Mouse (Mus musculus) embryonic facial prominence, embryonic 12.5 days (tissue): ENCODE results near the gene Srsf5. TPM values are rescaled to one million over a fixed set of nuclear protein-coding genes. Genes with fewer than 3 reads are reported as not detected.
"Not testable (repeated sequence)": the region's sequence is repeated elsewhere in the genome, so short reads cannot be mapped to it uniquely, and the experiment has no call there.

Experiments
- ATAC-seq: fragments of 200-750 bp; cut with Nextera tagmentation; 2 replicates; pipeline ENCODE4 v1.8.0; 2017; ENCODE audit not compliant: insufficient number of reproducible peaks, insufficient read depth, low FRiP score, low TSS enrichment
- H3K27ac ChIP-seq: fragments of 300-500 bp; sonication (generic); 2 replicates; pipeline ENCODE4 v1.5.1; 2016; ENCODE audit warnings: mild to moderate bottlenecking
- H3K27me3 ChIP-seq: fragments of 300-500 bp; sonication (generic); 2 replicates; pipeline ENCODE4 v1.6.1; 2016; ENCODE audit warnings: mild to moderate bottlenecking, moderate library complexity
- H3K36me3 ChIP-seq: fragments of 300-500 bp; sonication (generic); 2 replicates; pipeline ENCODE4 v1.6.1; 2016; ENCODE audit warnings: mild to moderate bottlenecking
- H3K4me1 ChIP-seq: fragments of 300-500 bp; sonication (generic); 2 replicates; pipeline ENCODE4 v1.6.1; 2016
- H3K4me2 ChIP-seq: fragments of 300-500 bp; sonication (generic); replicated peaks from 2 replicates; pipeline ENCODE4 v1.6.1; 2016; ENCODE audit warnings: mild to moderate bottlenecking, moderate library complexity
- H3K4me3 ChIP-seq: fragments of 300-500 bp; sonication (generic); 2 replicates; pipeline ENCODE4 v1.5.1; 2016; ENCODE audit warnings: mild to moderate bottlenecking
- H3K9ac ChIP-seq: fragments of 300-500 bp; sonication (generic); 2 replicates; pipeline ENCODE4 v1.6.1; 2016; ENCODE audit warnings: mild to moderate bottlenecking, moderate library complexity
- H3K9me3 ChIP-seq: fragments of 300-500 bp; sonication (generic); 2 replicates; pipeline ENCODE4 v1.6.1; 2016; ENCODE audit warnings: mild to moderate bottlenecking, moderate library complexity
- WGBS: fragments of 180-500 bp; shearing (Covaris S2); methylation state at CpG from one replicate; pipeline ENCODE4 v1.1.7; 2016; 5-methylcytosine and 5-hydroxymethylcytosine counted together
- polyA plus RNA-seq: library from polyadenylated mRNA; unstranded; fragments of >200 nt; fragmentation: Nextera tagmentation; extraction: Ambion mirVana; gene quantifications from 2 replicates; pipeline ENCODE4 v1.2.1, GENCODE M21; 2016

The Srsf5 gene
- polyA plus RNA-seq, 1 experiment from 2014 or later, result 694 TPM

- H3K4me3 ChIP-seq, H3K9me3 ChIP-seq, H3K27me3 ChIP-seq, H3K27ac ChIP-seq, ATAC-seq, H3K4me2 ChIP-seq, H3K4me1 ChIP-seq, H3K9ac ChIP-seq: not testable (repeated sequence)
- H3K36me3 ChIP-seq, result peaks cover 63% of the 10 kb centered on the region
- 92% methylated on average over 16 of the region's 16 CpGs for WGBS
These were observed 4.3 kb downstream of the Srsf5 start for GRCm38 (mm10) chr12:80949603-80950002.

DNA sequence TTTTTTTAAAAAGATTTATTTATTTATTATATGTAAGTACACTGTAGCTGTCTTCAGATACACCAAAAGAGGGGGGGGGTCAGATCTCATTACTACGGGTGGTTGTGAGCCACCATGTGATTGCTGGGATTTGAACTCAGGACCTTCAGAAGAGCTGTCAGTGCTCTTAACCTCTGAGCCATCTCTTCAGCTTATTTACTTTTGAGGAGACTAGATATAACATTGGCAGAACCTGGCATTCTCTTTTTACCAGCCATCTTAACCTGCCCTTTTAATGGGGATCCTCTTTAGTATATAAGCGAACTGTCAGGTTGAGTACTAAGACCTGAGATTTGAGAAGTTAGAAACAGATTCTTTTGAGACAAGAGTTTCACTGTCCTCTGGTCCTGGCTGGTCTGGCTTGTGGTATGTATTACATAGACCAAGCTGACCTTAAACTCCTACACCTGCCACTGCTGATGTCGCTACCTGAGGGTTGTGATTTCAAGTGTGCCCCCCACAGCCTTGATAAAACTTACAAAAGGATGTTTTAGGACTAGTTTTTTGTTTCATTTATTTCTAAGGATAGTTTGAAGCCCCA lies 6.4 kb downstream of the Srsf5 start:
- peaks cover 6% of the 10 kb centered on the region; the same call in 1 of the 2 replicates for H3K4me1 ChIP-seq
- no peak overlapping the region for H3K9ac ChIP-seq
- no peak overlapping the region for H3K4me2 ChIP-seq
- peaks cover 82% of the 10 kb centered on the region for H3K36me3 ChIP-seq
- H3K27ac ChIP-seq, result no peak overlapping the region
- no peak overlapping the region for H3K4me3 ChIP-seq
- WGBS, result 96% methylated on average over 3 of the region's 3 CpGs
- H3K27me3 ChIP-seq, result no peaks in the 10 kb centered on the region
- H3K9me3 ChIP-seq, result no peaks in the 10 kb centered on the region
- ATAC-seq, result no peak

DNA sequence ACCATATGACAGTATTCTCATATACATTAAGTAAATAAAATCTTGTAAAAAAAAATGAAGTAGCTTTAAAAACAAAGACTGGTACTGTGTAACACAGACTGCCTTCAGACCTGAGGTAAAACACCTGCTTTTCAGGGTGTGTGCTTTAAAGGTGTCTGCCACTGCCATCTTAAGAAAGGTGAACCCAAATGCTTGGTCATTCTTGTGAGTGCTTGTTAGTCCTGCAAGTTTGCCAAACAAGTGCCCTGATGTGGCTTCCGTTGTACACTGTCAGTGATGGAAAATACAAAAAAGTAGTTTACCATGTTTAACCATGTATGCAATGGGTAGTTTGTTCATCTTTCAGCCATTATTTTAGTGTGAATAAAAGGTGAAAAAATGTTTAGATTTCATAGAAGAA lies 7.2 kb downstream of the Srsf5 start:
- no peak for ATAC-seq
- peaks cover 82% of the 10 kb centered on the region for H3K36me3 ChIP-seq
- H3K4me2 ChIP-seq, result no peak overlapping the region
- H3K27ac ChIP-seq, result no peak overlapping the region
- H3K9me3 ChIP-seq, result no peaks in the 10 kb centered on the region
- 90% methylated on average over 1 of the region's 1 CpGs for WGBS
- no peak overlapping the region for H3K4me3 ChIP-seq
- no peaks in the 10 kb centered on the region for H3K27me3 ChIP-seq
- no peaks in the 10 kb centered on the region for H3K4me1 ChIP-seq
- H3K9ac ChIP-seq, result no peak overlapping the region

GRCm38 (mm10) chr12:80956039-80956438 lies 10.7 kb downstream of the Srsf5 start:
- Histone ChIP-seq H3K4me2 (no peak overlapping the region), H3K9me3 (no peaks in the 10 kb centered on the region), H3K9ac (no peak overlapping the region), H3K4me3 (no peak overlapping the region), H3K27ac (no peak overlapping the region), H3K27me3 (no peaks in the 10 kb centered on the region), H3K36me3 (peaks cover 74% of the 10 kb centered on the region), H3K4me1 (no peaks in the 10 kb centered on the region)
- 91% methylated on average over 3 of the region's 3 CpGs for WGBS
- no peak for ATAC-seq

- Histone ChIP-seq H3K27ac (no peak overlapping the region), H3K9me3 (no peaks in the 10 kb centered on the region), H3K4me2 (no peak overlapping the region), H3K4me3 (no peak overlapping the region), H3K9ac (no peak overlapping the region), H3K4me1 (no peaks in the 10 kb centered on the region), H3K27me3 (no peaks in the 10 kb centered on the region), H3K36me3 (peaks cover 56% of the 10 kb centered on the region)
- ATAC-seq, result no peak
- WGBS, result 91% methylated on average over 4 of the region's 4 CpGs
These were observed 12.7 kb downstream of the Srsf5 start for GRCm38 (mm10) chr12:80957961-80958360.

DNA sequence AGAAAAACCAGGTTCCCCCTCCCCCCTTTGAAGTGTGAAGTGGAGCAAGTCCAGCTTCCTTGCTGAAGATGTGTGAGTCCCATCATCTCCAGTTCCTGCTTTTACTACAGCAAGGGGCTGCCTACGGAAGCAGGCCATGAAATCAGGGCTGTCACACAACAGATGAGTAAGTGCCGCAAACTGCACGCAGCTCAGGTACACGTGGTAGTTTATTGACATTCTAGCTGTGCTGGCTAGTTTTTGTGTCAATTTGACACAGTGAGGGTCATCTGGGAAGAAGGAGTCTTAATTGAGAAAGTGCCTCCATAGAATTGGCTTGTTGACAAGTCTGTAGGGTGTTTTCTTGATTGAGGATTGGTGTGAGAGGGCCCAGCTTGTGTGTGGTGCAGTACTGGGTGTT lies 17.3 kb downstream of the Srsf5 start:
- 75% methylated on average over 4 of the region's 4 CpGs for WGBS

DNA sequence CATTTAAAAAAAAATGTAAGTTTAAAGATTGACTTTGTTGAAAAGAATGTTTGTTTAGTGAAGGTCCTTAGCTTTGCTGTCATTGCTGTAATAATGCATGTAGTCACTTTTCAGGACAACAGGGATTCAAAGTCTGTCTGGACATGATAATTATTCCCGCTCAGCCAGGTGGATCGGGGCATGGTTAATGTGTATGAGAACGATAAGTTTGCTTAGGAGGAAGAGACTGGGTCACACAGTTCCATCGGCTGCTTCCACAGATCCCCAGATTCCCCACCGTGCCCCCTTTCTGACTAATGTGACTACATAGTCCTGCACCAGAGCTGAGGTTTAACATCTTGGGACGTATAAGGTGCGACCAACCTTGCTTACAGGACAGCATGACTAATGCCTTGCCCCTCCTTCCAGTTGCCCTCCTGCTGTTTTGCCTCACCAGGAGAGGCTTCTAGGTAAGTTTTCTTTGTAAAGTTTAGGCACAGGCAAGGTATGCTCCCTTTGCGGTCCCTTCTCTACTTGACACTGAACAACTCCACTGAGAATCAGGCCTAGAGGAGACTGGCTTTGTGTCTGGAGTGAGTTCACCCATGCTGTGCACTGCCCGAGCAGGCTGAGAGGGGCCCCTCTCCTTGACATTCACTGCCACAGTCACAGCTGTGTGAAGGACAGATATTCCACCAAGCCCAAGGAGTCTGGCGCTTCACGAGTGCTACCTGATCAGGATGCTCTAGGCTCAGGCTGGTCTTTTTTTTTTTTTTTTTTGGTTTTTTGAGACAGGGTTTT lies 20.9 kb downstream of the Srsf5 start:
- 79% methylated on average over 11 of the region's 11 CpGs for WGBS
- no peak overlapping the region for H3K9ac ChIP-seq
- no peak overlapping the region for H3K4me3 ChIP-seq
- no peaks in the 10 kb centered on the region for H3K4me1 ChIP-seq
- no peak overlapping the region for H3K4me2 ChIP-seq
- no peaks in the 10 kb centered on the region for H3K36me3 ChIP-seq
- H3K9me3 ChIP-seq, result no peaks in the 10 kb centered on the region
- H3K27ac ChIP-seq, result no peak overlapping the region
- H3K27me3 ChIP-seq, result no peaks in the 10 kb centered on the region
- no peak for ATAC-seq

More for the DNA sequence above, 17.3 kb downstream of the Srsf5 start:
- no peak overlapping the region for H3K4me2 ChIP-seq
- no peak overlapping the region for H3K27ac ChIP-seq
- H3K9ac ChIP-seq, result no peak overlapping the region
- H3K4me3 ChIP-seq, result no peak overlapping the region
- no peaks in the 10 kb centered on the region for H3K9me3 ChIP-seq
- no peaks in the 10 kb centered on the region for H3K4me1 ChIP-seq
- no peak for ATAC-seq
- H3K27me3 ChIP-seq, result no peaks in the 10 kb centered on the region
- peaks cover 15% of the 10 kb centered on the region for H3K36me3 ChIP-seq

DNA sequence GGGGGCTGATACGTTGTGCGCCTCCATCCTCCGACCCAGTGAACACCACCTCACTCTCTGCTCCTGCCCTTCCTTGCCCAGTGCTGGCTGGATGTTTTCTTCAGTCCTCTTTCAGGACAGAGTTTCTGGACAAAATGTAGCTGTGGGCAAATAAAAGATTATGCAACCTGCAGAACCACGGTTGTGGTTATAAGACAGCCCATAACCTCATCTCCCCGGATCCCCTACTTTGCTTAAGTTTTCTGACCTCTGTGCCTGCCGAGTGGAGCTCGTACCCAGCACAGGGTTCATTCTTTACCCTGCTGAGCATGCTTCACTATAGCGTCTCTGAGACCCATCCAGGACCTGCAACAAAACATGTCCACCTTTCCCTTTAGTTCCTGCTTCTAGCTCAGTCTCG lies 22.6 kb downstream of the Srsf5 start:
- Histone ChIP-seq H3K4me3 (no peak overlapping the region), H3K27me3 (no peaks in the 10 kb centered on the region), H3K27ac (no peak overlapping the region), H3K36me3 (no peaks in the 10 kb centered on the region), H3K9me3 (no peaks in the 10 kb centered on the region), H3K4me1 (0 out of 2 replicates have a peak, but pooled peaks cover 3% of the 10 kb centered on the region), H3K9ac (no peak overlapping the region), H3K4me2 (no peak overlapping the region)
- 91% methylated on average over 9 of the region's 9 CpGs for WGBS
- ATAC-seq, result no peak

- H3K36me3 ChIP-seq, result no peaks in the 10 kb centered on the region
- H3K4me3 ChIP-seq, result no peak within 1 kb of the TSS
- no peak within 1 kb of the TSS for H3K9ac ChIP-seq
- no peak within 1 kb of the TSS for H3K27ac ChIP-seq
- 0 out of 2 replicates have a peak, but pooled peaks cover 3% of the 10 kb centered on the region for H3K4me1 ChIP-seq
- 81% methylated on average over 5 of the region's 5 CpGs for WGBS
- ATAC-seq, result no peak
- no peaks in the 10 kb centered on the region for H3K27me3 ChIP-seq
- H3K9me3 ChIP-seq, result no peaks in the 10 kb centered on the region
- no peak within 1 kb of the TSS for H3K4me2 ChIP-seq
These were observed 23.3 kb downstream of the Srsf5 start, which contains the start of gene Slc10a1 for GRCm38 (mm10) chr12:80968605-80969004. Gene Slc10a1 (minus strand): TSS chr12:80968705.

- Histone ChIP-seq H3K9ac (no peak overlapping the region), H3K27me3 (no peaks in the 10 kb centered on the region), H3K4me2 (no peak overlapping the region), H3K27ac (no peak overlapping the region), H3K4me1 (0 out of 2 replicates have a peak, but pooled peaks cover 3% of the 10 kb centered on the region), H3K9me3 (no peaks in the 10 kb centered on the region), H3K36me3 (no peaks in the 10 kb centered on the region), H3K4me3 (no peak overlapping the region)
- 76% methylated on average over 8 of the region's 8 CpGs for WGBS
- no peak for ATAC-seq
These were observed 24.9 kb downstream of the Srsf5 start for GRCm38 (mm10) chr12:80970181-80970705.

- no peaks in the 10 kb centered on the region for H3K27me3 ChIP-seq
- H3K9ac ChIP-seq, result no peak overlapping the region
- no peak overlapping the region for H3K27ac ChIP-seq
- ATAC-seq, result no peak
- H3K4me3 ChIP-seq, result no peak overlapping the region
- WGBS, result 17% methylated on average over 3 of the region's 3 CpGs
- H3K36me3 ChIP-seq, result no peaks in the 10 kb centered on the region
- no peak overlapping the region for H3K4me2 ChIP-seq
- no peaks in the 10 kb centered on the region for H3K9me3 ChIP-seq
- 0 out of 2 replicates have a peak, but pooled peaks cover 3% of the 10 kb centered on the region for H3K4me1 ChIP-seq
These were observed 26.5 kb downstream of the Srsf5 start for GRCm38 (mm10) chr12:80971756-80972155.
